Mouse (Mus musculus) G1E (cell line): Measurements from ENCODE around the gene Gng7. TPM values are rescaled to one million over a fixed set of nuclear protein-coding genes. Genes with fewer than 3 reads are reported as not detected.

Experiments
- ATAC-seq: 2 replicates; pipeline ENCODE4 v1.8.0; 2016; ENCODE audit warnings: mild to moderate bottlenecking; ENCODE audit not compliant: insufficient number of reproducible peaks, poor library complexity, low FRiP score, severe bottlenecking; ENCODE audit errors: extremely low read depth
- DNase-seq: peaks from one replicate; pipeline ENCODE4 v3.0.0; 2012; ENCODE audit warnings: low spot score
- H3K27me3 ChIP-seq: 2 replicates; pipeline ENCODE4 v1.6.1; 2012; ENCODE audit warnings: mild to moderate bottlenecking, low read length, inconsistent platforms; ENCODE audit not compliant: insufficient read depth
- H3K36me3 ChIP-seq: replicated peaks from 2 replicates; pipeline ENCODE3; 2012; ENCODE audit warnings: mild to moderate bottlenecking, inconsistent platforms
- H3K4me1 ChIP-seq: 2 replicates; pipeline ENCODE4 v1.6.1; 2012; ENCODE audit warnings: low read depth, low read length, inconsistent platforms, mixed read lengths; ENCODE audit not compliant: insufficient read depth
- H3K4me3 ChIP-seq: 2 replicates; pipeline ENCODE4 v1.5.1; 2012; ENCODE audit warnings: low read depth, mild to moderate bottlenecking, inconsistent platforms, low read length, moderate library complexity, mixed read lengths
- H3K9me3 ChIP-seq: replicated peaks from 2 replicates; pipeline ENCODE4 v1.6.1; 2012; ENCODE audit warnings: inconsistent platforms
- CTCF ChIP-seq: IDR thresholded peaks from 2 replicates; pipeline ENCODE4 v1.5.1; 2012; ENCODE audit warnings: low read depth, low read length, inconsistent platforms, mixed read lengths
- GATA1 ChIP-seq: IDR thresholded peaks from 2 replicates; pipeline ENCODE4 v1.6.1; 2012; ENCODE audit warnings: borderline replicate concordance, low read length, inconsistent platforms, mixed read lengths
- GATA2 ChIP-seq: IDR thresholded peaks from 2 replicates; pipeline ENCODE4 v1.6.1; 2012; ENCODE audit warnings: low read depth, low read length, inconsistent platforms, borderline replicate concordance
- POLR2AphosphoS5 ChIP-seq: IDR thresholded peaks from 2 replicates; pipeline ENCODE4 v1.6.1; 2012; ENCODE audit warnings: low read depth, low read length, inconsistent platforms; ENCODE audit not compliant: insufficient replicate concordance
- TAL1 ChIP-seq: conservative IDR thresholded peaks from 2 replicates; pipeline ENCODE4 v1.6.1; 2012; ENCODE audit warnings: low read depth, low read length, inconsistent platforms, mixed read lengths
- polyA plus RNA-seq: library from polyadenylated mRNA; stranded (reverse); fragments of >175 nt; gene quantifications from 2 replicates; pipeline ENCODE4 v1.2.3, GENCODE M21; 2012
- total RNA-seq, 2 experiments: library from RNA; stranded (forward) in 1 of 2; stranded (reverse) in 1 of 2; fragments of 200-1000 nt in 1 of 2; fragments of >200 nt in 1 of 2; fragmentation: Nextera tagmentation in 1 of 2; gene quantifications; 2 replicates each; pipeline ENCODE4 v1.2.3; 2014 to 2017

Gene Gng7
- total and polyA plus RNA-seq, 3 experiments = 0.33 to 0.90 (median 0.65) TPM

- no peak for ATAC-seq
Measured at GRCm38 (mm10) chr10:80928586-80929298, 86.0 kb downstream of the Gng7 start.

GRCm38 (mm10) chr10:80925472-80925871 is 89.3 kb downstream of the Gng7 start:
- H3K4me3 ChIP-seq = no peak overlapping the region
- TF ChIP-seq CTCF (no peak), TAL1 (no peak), GATA2 (no peak), GATA1 (no peak), POLR2AphosphoS5 (no peak)

More at GRCm38 (mm10) chr10:80928586-80929298, 86.0 kb downstream of the Gng7 start:
- TF ChIP-seq TAL1 (no peak), POLR2AphosphoS5 (no peak), CTCF (peak; percentile 5; the same call in 1 of the 2 replicates), GATA1 (no peak), GATA2 (no peak)
- peaks cover 41% of the 10 kb centered on the region for H3K27me3 ChIP-seq
- no peaks in the 10 kb centered on the region for H3K36me3 ChIP-seq
- H3K4me3 ChIP-seq = peak overlapping the region; percentile 72
- no peaks in the 10 kb centered on the region for H3K9me3 ChIP-seq
- DNase-seq = peak; percentile 87
- peaks cover 50% of the 10 kb centered on the region for H3K4me1 ChIP-seq

GRCm38 (mm10) chr10:80921923-80922322 is 92.8 kb downstream of the Gng7 start:
- DNase-seq = no peak
- H3K4me1 ChIP-seq = peaks cover 8% of the 10 kb centered on the region; the same call in 1 of the 2 replicates
- H3K4me3 ChIP-seq = no peak overlapping the region
- no peaks in the 10 kb centered on the region for H3K36me3 ChIP-seq
- peaks cover 49% of the 10 kb centered on the region for H3K27me3 ChIP-seq
- no peaks in the 10 kb centered on the region; the same call in 1 of the 2 replicates for H3K9me3 ChIP-seq
- no peak for TF ChIP-seq GATA1
- TF ChIP-seq POLR2AphosphoS5 = no peak
- no peak for ATAC-seq

More at GRCm38 (mm10) chr10:80925472-80925871, 89.3 kb downstream of the Gng7 start:
- H3K27me3 ChIP-seq = peaks cover 22% of the 10 kb centered on the region
- H3K9me3 ChIP-seq = no peaks in the 10 kb centered on the region
- no peaks in the 10 kb centered on the region for H3K36me3 ChIP-seq
- DNase-seq (no peak), ATAC-seq (no peak)
- H3K4me1 ChIP-seq = peaks cover 17% of the 10 kb centered on the region

- ATAC-seq (no peak), DNase-seq (no peak)
- H3K9me3 ChIP-seq = no peaks in the 10 kb centered on the region; the same call in 1 of the 2 replicates
- H3K27me3 ChIP-seq = peaks cover 65% of the 10 kb centered on the region
- H3K4me1 ChIP-seq = peaks cover 21% of the 10 kb centered on the region
- no peaks in the 10 kb centered on the region for H3K36me3 ChIP-seq
- no peak for TF ChIP-seq GATA1
- no peak for TF ChIP-seq GATA2
- no peak for TF ChIP-seq TAL1
- no peak for TF ChIP-seq POLR2AphosphoS5
- TF ChIP-seq CTCF = no peak
- H3K4me3 ChIP-seq = peak within 1 kb of the TSS; percentile 51
Measured at GRCm38 (mm10) chr10:80917779-80918434, 96.8 kb downstream of the Gng7 start, which contains the start of gene Lmnb2. Gene Lmnb2 (minus strand): TSS chr10:80918245.

- ATAC-seq (no peak), DNase-seq (no peak)
- H3K27me3 ChIP-seq = peaks cover 69% of the 10 kb centered on the region
- H3K9me3 ChIP-seq = no peaks in the 10 kb centered on the region; the same call in 1 of the 2 replicates
- peak overlapping the region; percentile 51 for H3K4me3 ChIP-seq
- H3K36me3 ChIP-seq = no peaks in the 10 kb centered on the region
- H3K4me1 ChIP-seq = peaks cover 21% of the 10 kb centered on the region
- TF ChIP-seq POLR2AphosphoS5 (no peak), GATA1 (no peak), GATA2 (no peak), TAL1 (no peak), CTCF (no peak)
Measured at GRCm38 (mm10) chr10:80917336-80917778, 97.4 kb downstream of the Gng7 start.

- ATAC-seq (no peak), DNase-seq (no peak)
- TF ChIP-seq TAL1 = no peak
- peaks cover 72% of the 10 kb centered on the region for H3K27me3 ChIP-seq
- peaks cover 21% of the 10 kb centered on the region for H3K4me1 ChIP-seq
- H3K9me3 ChIP-seq = no peaks in the 10 kb centered on the region; the same call in 1 of the 2 replicates
- H3K4me3 ChIP-seq = no peak overlapping the region
- no peaks in the 10 kb centered on the region for H3K36me3 ChIP-seq
Measured at GRCm38 (mm10) chr10:80915736-80916135, 99.0 kb downstream of the Gng7 start.

GRCm38 (mm10) chr10:80915260-80915659 is 99.5 kb downstream of the Gng7 start:
- H3K9me3 ChIP-seq = no peaks in the 10 kb centered on the region; the same call in 1 of the 2 replicates
- no peak for DNase-seq
- peaks cover 21% of the 10 kb centered on the region for H3K4me1 ChIP-seq
- H3K36me3 ChIP-seq = no peaks in the 10 kb centered on the region
- ATAC-seq = no peak
- no peak overlapping the region for H3K4me3 ChIP-seq
- TF ChIP-seq GATA1 = no peak
- no peak for TF ChIP-seq GATA2
- TF ChIP-seq CTCF = no peak
- TF ChIP-seq TAL1 = no peak
- no peak for TF ChIP-seq POLR2AphosphoS5
- peaks cover 74% of the 10 kb centered on the region for H3K27me3 ChIP-seq
